Mouse (Mus musculus) yolk sac, embryonic 10.5 days (tissue): ENCODE data around the gene Dpysl4.

Source experiments
- DNase-seq: peaks from one replicate; pipeline ENCODE4 v3.0.0-alpha.2; 2017; ENCODE audit warnings: low spot score

The Dpysl4 gene

GRCm38 (mm10) chr7:139149373-139149772 is 63.6 kb downstream of the Dpysl4 start:
- no peak for DNase-seq

GRCm38 (mm10) chr7:139151116-139151515 is 65.3 kb downstream of the Dpysl4 start:
- DNase-seq: peak; percentile 52
